Comparison of ENCODE assay signal across 13 mouse cellular contexts in the genomic region with DNA sequence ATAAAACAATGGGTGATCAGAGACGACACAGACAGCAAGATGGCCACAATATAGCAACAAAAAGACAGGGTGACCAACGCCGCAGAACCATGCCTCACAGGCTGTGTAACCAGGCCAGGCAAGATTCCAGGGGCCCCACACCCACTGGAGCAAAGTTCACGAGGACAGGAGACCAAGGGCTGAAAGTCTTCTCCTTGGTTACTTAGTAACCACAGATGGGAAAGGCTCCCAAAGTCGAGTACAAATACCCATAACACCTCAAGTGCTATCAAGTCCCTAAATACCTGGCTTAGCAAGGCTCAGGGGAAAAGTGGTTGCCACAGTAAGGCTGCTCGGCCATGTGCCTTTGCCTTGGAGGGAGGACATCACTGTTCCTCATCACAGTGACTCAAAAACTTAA. TPM values are rescaled to one million over a fixed set of nuclear protein-coding genes. Genes with fewer than 3 reads are reported as not detected.
A peak's percentile ranks its signal among the peaks of the same experiment; 100 is the strongest.
DNase-seq lines count a peak whose midpoint lies in the region; ATAC-seq and TF ChIP-seq lines count a peak whose summit lies in the region.
"Had no signal": no experiment of that assay in that cellular context is flagged by ENCODE, and none has a peak within 500 bp of the region (broad histone marks: within the 10 kb centered on the region; RNA-seq: fewer than 3 reads in every experiment).

No protein-coding gene starts in this region.

- peak; percentile 89 for DNase-seq in kidney, adult 18-20 months
- DNase-seq in liver: peak; percentile 42
- DNase-seq in lung, postnatal 10 days: peak; percentile 61
- DNase-seq in thymus, adult 2 months: no peak
- no peak for DNase-seq in frontal cortex, postnatal 10 days (ENCODE audit: low spot score in 2 of 2)
- no peak for DNase-seq in hindbrain, embryonic 10.5 days (ENCODE audit: low spot score)
- DNase-seq: cerebellum, adult 11 months; heart, adult 11 months; heart, postnatal 36 days had no signal

- H3K36me3 ChIP-seq in intestine, embryonic 15.5 days: 0 out of 2 replicates have a peak, but pooled peaks cover 4% of the 10 kb centered on the region
- no peaks in the 10 kb centered on the region for H3K36me3 ChIP-seq in thymus, adult 2 months (ENCODE audit: control insufficient read depth, insufficient read depth, low read length)
- H3K36me3 ChIP-seq in hindbrain, embryonic 10.5 days: peaks cover 21% of the 10 kb centered on the region

- H3K4me2 ChIP-seq in intestine, embryonic 15.5 days (replicated peaks): peak overlapping the region; percentile 50

- ATAC-seq in intestine, embryonic 15.5 days: peak; percentile 89

- H3K9ac ChIP-seq in intestine, embryonic 15.5 days: 0 out of 2 replicates have a peak overlapping the region, but pooled peaks have one; percentile 5

- peaks cover 82% of the 10 kb centered on the region for H3K4me1 ChIP-seq in intestine, embryonic 15.5 days (replicated peaks)
- peaks cover 67% of the 10 kb centered on the region for H3K4me1 ChIP-seq in thymus, adult 2 months (replicated peaks; ENCODE audit: control insufficient read depth, insufficient read depth, low read length)
- peaks cover 99% of the 10 kb centered on the region for H3K4me1 ChIP-seq in hindbrain, embryonic 10.5 days (replicated peaks)

- peak overlapping the region; percentile 74 for H3K27ac ChIP-seq in intestine, embryonic 15.5 days
- H3K27ac ChIP-seq in thymus, adult 2 months (ENCODE audit: control insufficient read depth, insufficient read depth, low read length): no peak overlapping the region
- H3K27ac ChIP-seq in hindbrain, embryonic 10.5 days: no peak overlapping the region
- H3K27ac ChIP-seq: forebrain, embryonic 10.5 days; macrophage had no signal

- no peak for TF ChIP-seq CTCF in thymus, adult 2 months (IDR thresholded peaks at IDR 0.05; ENCODE audit: borderline replicate concordance, control insufficient read depth, extremely low read depth, insufficient read depth, low read length, poor library complexity)

- no peak overlapping the region for H3K4me3 ChIP-seq in intestine, embryonic 15.5 days (replicated peaks)
- no peak overlapping the region for H3K4me3 ChIP-seq in thymus, adult 2 months (ENCODE audit: control insufficient read depth, insufficient read depth, low read length)
- H3K4me3 ChIP-seq in hindbrain, embryonic 10.5 days: no peak overlapping the region; the same call in 1 of the 2 replicates
- H3K4me3 ChIP-seq: forebrain, embryonic 10.5 days; myocyte had no signal

- no peaks in the 10 kb centered on the region for H3K27me3 ChIP-seq in intestine, embryonic 15.5 days (replicated peaks)
- no peaks in the 10 kb centered on the region for H3K27me3 ChIP-seq in thymus, adult 2 months (ENCODE audit: control insufficient read depth, insufficient read depth, low read length)
- no peaks in the 10 kb centered on the region for H3K27me3 ChIP-seq in hindbrain, embryonic 10.5 days (ENCODE audit: insufficient read depth, poor library complexity, severe bottlenecking)

- no peak for TF ChIP-seq POLR2A in thymus, adult 2 months (IDR thresholded peaks at IDR 0.05; ENCODE audit: control insufficient read depth, extremely low read depth, insufficient read depth, low read length, poor library complexity)

- WGBS in intestine, embryonic 15.5 days: 50% methylated on average over 6 of the region's 6 CpGs
- 85% methylated on average over 6 of the region's 6 CpGs for WGBS in thymus, adult 2 months
- WGBS in hindbrain, embryonic 10.5 days: 69% methylated on average over 6 of the region's 6 CpGs

- no peaks in the 10 kb centered on the region for H3K9me3 ChIP-seq in intestine, embryonic 15.5 days
- peaks cover 1% of the 10 kb centered on the region; the same call in 1 of the 2 replicates for H3K9me3 ChIP-seq in hindbrain, embryonic 10.5 days
- H3K9me3 ChIP-seq: forebrain, embryonic 10.5 days had no signal

RNA-seq across cellular contexts. Expression of a gene that starts 16.5 kb away (rescaled TPM):
- 13.3 and 13.8 TPM in 2 replicates for polyA plus RNA-seq in intestine, embryonic 15.5 days (2015; fragmentation: Nextera tagmentation; extraction: Ambion mirVana)
- 70.5 and 79.5 TPM in 2 replicates for polyA plus RNA-seq in thymus, adult 2 months (2012; rRNA removed)
- polyA plus RNA-seq in hindbrain, embryonic 10.5 days (2016; fragmentation: Nextera tagmentation; extraction: Ambion mirVana): 9.3 and 10.1 TPM in 2 replicates

RNA-seq across cellular contexts. Expression of a gene that starts 43.7 kb away (rescaled TPM):
- 64.1 and 74.9 TPM in 2 replicates for polyA plus RNA-seq in intestine, embryonic 15.5 days (2015; fragmentation: Nextera tagmentation; extraction: Ambion mirVana)
- polyA plus RNA-seq in thymus, adult 2 months (2012; rRNA removed): 85.7 and 91.3 TPM in 2 replicates
- polyA plus RNA-seq in hindbrain, embryonic 10.5 days (2016; fragmentation: Nextera tagmentation; extraction: Ambion mirVana): 115 and 118 TPM in 2 replicates

Comparison
In these comparisons a context has a peak if more than half of its experiments do, and no peak if none do; other contexts are left out.
1. DNase-seq: peak in kidney, adult 18-20 months (single experiment), liver (single experiment) and lung, postnatal 10 days (single experiment); none in thymus, adult 2 months (single experiment), frontal cortex, postnatal 10 days (0 of 2) and hindbrain, embryonic 10.5 days (single experiment).